Mouse (Mus musculus): Measurements from ENCODE around the gene Prkag2.

- no peak for TF ChIP-seq CTCF (IDR thresholded peaks at IDR 0.05; ENCODE audit: extremely low read depth, insufficient read depth, low read length)
- no peak for TF ChIP-seq POLR2A (IDR thresholded peaks at IDR 0.05; ENCODE audit: extremely low read depth, insufficient read depth, low read length)
Measured at GRCm38 (mm10) chr5:24973228-24973627, 127.2 kb downstream of the Prkag2 start.

All from cortical plate, adult 2 months (tissue).